Mouse (Mus musculus) midbrain, embryonic 13.5 days (tissue): ENCODE measurements around the gene Dlx4. TPM values are rescaled to one million over a fixed set of nuclear protein-coding genes. Genes with fewer than 3 reads are reported as not detected.
A peak's percentile ranks its signal among the peaks of the same experiment; 100 is the strongest.

Experiments
- ATAC-seq: fragments of 200-750 bp; cut with Nextera tagmentation; 2 replicates; pipeline ENCODE4 v1.8.0; 2017; ENCODE audit warnings: mild to moderate bottlenecking, moderate TSS enrichment, moderate library complexity
- H3K27ac ChIP-seq: fragments of 300-500 bp; sonication (generic); 2 replicates; pipeline ENCODE4 v1.5.1; 2015; ENCODE audit warnings: inconsistent platforms, mild to moderate bottlenecking, moderate library complexity
- H3K27me3 ChIP-seq: fragments of 300-500 bp; sonication (generic); 2 replicates; pipeline ENCODE4 v1.6.1; 2015; ENCODE audit warnings: mild to moderate bottlenecking, inconsistent platforms
- H3K36me3 ChIP-seq: fragments of 300-500 bp; sonication (generic); 2 replicates; pipeline ENCODE4 v1.6.1; 2015; ENCODE audit warnings: mild to moderate bottlenecking, inconsistent platforms
- H3K4me1 ChIP-seq: fragments of 300-500 bp; sonication (generic); replicated peaks from 2 replicates; pipeline ENCODE4 v1.6.1; 2015; ENCODE audit warnings: inconsistent platforms
- H3K4me2 ChIP-seq: fragments of 300-500 bp; sonication (generic); replicated peaks from 2 replicates; pipeline ENCODE4 v1.6.1; 2015; ENCODE audit warnings: moderate library complexity, mild to moderate bottlenecking, inconsistent platforms
- H3K4me3 ChIP-seq: fragments of 300-500 bp; sonication (generic); replicated peaks from 2 replicates; pipeline ENCODE4 v1.5.1; 2015; ENCODE audit warnings: mild to moderate bottlenecking, inconsistent platforms
- H3K9ac ChIP-seq: fragments of 300-500 bp; sonication (generic); replicated peaks from 2 replicates; pipeline ENCODE4 v1.6.1; 2015; ENCODE audit warnings: mild to moderate bottlenecking, inconsistent platforms
- H3K9me3 ChIP-seq: fragments of 300-500 bp; sonication (generic); 2 replicates; pipeline ENCODE4 v1.6.1; 2016; ENCODE audit warnings: mild to moderate bottlenecking, inconsistent platforms
- WGBS: fragments of 180-500 bp; shearing (Covaris S2); methylation state at CpG from one replicate; pipeline ENCODE4 v1.1.7; 2015; 5-methylcytosine and 5-hydroxymethylcytosine counted together
- polyA plus RNA-seq: library from polyadenylated mRNA; unstranded; fragments of >200 nt; fragmentation: Nextera tagmentation; extraction: Ambion mirVana; gene quantifications from 2 replicates; pipeline ENCODE4 v1.2.1, GENCODE M21; 2015

Gene Dlx4
- polyA plus RNA-seq, 1 experiment from 2014 or later, result not detected

- Histone ChIP-seq H3K9ac (no peak overlapping the region), H3K4me1 (peaks cover 28% of the 10 kb centered on the region), H3K27me3 (peaks cover 65% of the 10 kb centered on the region), H3K27ac (no peak overlapping the region), H3K36me3 (no peaks in the 10 kb centered on the region), H3K4me2 (0 out of 2 replicates have a peak overlapping the region, but pooled peaks have one; percentile 11), H3K4me3 (no peak overlapping the region), H3K9me3 (no peaks in the 10 kb centered on the region)
- no peak for ATAC-seq
- WGBS, result 5% methylated on average over 8 of the region's 8 CpGs
Measured at GRCm38 (mm10) chr11:95118505-95118904, 27.6 kb downstream of the Dlx4 start.

- Histone ChIP-seq H3K9me3 (no peaks in the 10 kb centered on the region), H3K27ac (no peak overlapping the region), H3K4me2 (no peak overlapping the region), H3K4me1 (peaks cover 28% of the 10 kb centered on the region), H3K27me3 (peaks cover 50% of the 10 kb centered on the region), H3K36me3 (no peaks in the 10 kb centered on the region), H3K9ac (no peak overlapping the region), H3K4me3 (no peak overlapping the region)
- peak; percentile 67 for ATAC-seq
- WGBS, result 3% methylated on average over 6 of the region's 6 CpGs
Measured at GRCm38 (mm10) chr11:95117030-95117429, 29.0 kb downstream of the Dlx4 start.

GRCm38 (mm10) chr11:95110081-95110480 lies 36.0 kb downstream of the Dlx4 start:
- H3K36me3 ChIP-seq, result no peaks in the 10 kb centered on the region
- H3K27ac ChIP-seq, result no peak overlapping the region
- no peak overlapping the region for H3K9ac ChIP-seq
- H3K27me3 ChIP-seq, result peaks cover 12% of the 10 kb centered on the region
- H3K4me3 ChIP-seq, result no peak overlapping the region
- no peaks in the 10 kb centered on the region for H3K9me3 ChIP-seq
- 88% methylated on average over 7 of the region's 7 CpGs for WGBS
- H3K4me2 ChIP-seq, result no peak overlapping the region
- no peak for ATAC-seq
- peaks cover 15% of the 10 kb centered on the region for H3K4me1 ChIP-seq

- Histone ChIP-seq H3K9ac (no peak overlapping the region), H3K27me3 (peaks cover 12% of the 10 kb centered on the region), H3K9me3 (no peaks in the 10 kb centered on the region), H3K4me1 (peaks cover 16% of the 10 kb centered on the region), H3K4me2 (no peak overlapping the region), H3K36me3 (no peaks in the 10 kb centered on the region), H3K27ac (no peak overlapping the region), H3K4me3 (no peak overlapping the region)
- WGBS, result 73% methylated on average over 2 of the region's 2 CpGs
- no peak for ATAC-seq
Measured at GRCm38 (mm10) chr11:95109000-95109399, 37.1 kb downstream of the Dlx4 start.

- Histone ChIP-seq H3K4me2 (peak overlapping the region; percentile 30; the same call in 1 of the 2 replicates), H3K36me3 (no peaks in the 10 kb centered on the region), H3K4me3 (no peak overlapping the region), H3K4me1 (peaks cover 16% of the 10 kb centered on the region), H3K27me3 (peaks cover 12% of the 10 kb centered on the region), H3K9me3 (no peaks in the 10 kb centered on the region), H3K27ac (0 out of 2 replicates have a peak overlapping the region, but pooled peaks have one; percentile 19), H3K9ac (no peak overlapping the region)
- 37% methylated on average over 23 of the region's 23 CpGs for WGBS
- ATAC-seq, result peak; percentile 67
Measured at GRCm38 (mm10) chr11:95106440-95107236, 39.4 kb downstream of the Dlx4 start.

- Histone ChIP-seq H3K27ac (no peak overlapping the region), H3K27me3 (peaks cover 12% of the 10 kb centered on the region), H3K36me3 (no peaks in the 10 kb centered on the region), H3K4me1 (peaks cover 16% of the 10 kb centered on the region), H3K4me2 (peak overlapping the region; percentile 39), H3K9ac (no peak overlapping the region), H3K9me3 (no peaks in the 10 kb centered on the region), H3K4me3 (0 out of 2 replicates have a peak overlapping the region, but pooled peaks have one; percentile 1)
- WGBS, result 5% methylated on average over 25 of the region's 25 CpGs
- no peak for ATAC-seq
Measured at GRCm38 (mm10) chr11:95105274-95105874, 40.7 kb downstream of the Dlx4 start.

- peaks cover 13% of the 10 kb centered on the region for H3K4me1 ChIP-seq
- H3K36me3 ChIP-seq, result no peaks in the 10 kb centered on the region
- H3K4me2 ChIP-seq, result no peak overlapping the region
- no peak overlapping the region for H3K9ac ChIP-seq
- 73% methylated on average over 6 of the region's 6 CpGs for WGBS
- H3K27ac ChIP-seq, result no peak overlapping the region
- ATAC-seq, result no peak
- peaks cover 17% of the 10 kb centered on the region for H3K27me3 ChIP-seq
- H3K4me3 ChIP-seq, result no peak overlapping the region
- no peaks in the 10 kb centered on the region for H3K9me3 ChIP-seq
Measured at GRCm38 (mm10) chr11:95104266-95104665, 41.8 kb downstream of the Dlx4 start.

GRCm38 (mm10) chr11:95102161-95102904 lies 43.7 kb downstream of the Dlx4 start:
- no peak overlapping the region for H3K9ac ChIP-seq
- WGBS, result 93% methylated on average over 19 of the region's 19 CpGs
- peaks cover 12% of the 10 kb centered on the region for H3K4me1 ChIP-seq
- H3K27ac ChIP-seq, result no peak overlapping the region
- ATAC-seq, result no peak
- H3K4me2 ChIP-seq, result no peak overlapping the region
- H3K36me3 ChIP-seq, result no peaks in the 10 kb centered on the region
- H3K4me3 ChIP-seq, result no peak overlapping the region
- no peaks in the 10 kb centered on the region for H3K9me3 ChIP-seq
- peaks cover 17% of the 10 kb centered on the region for H3K27me3 ChIP-seq

- H3K9ac ChIP-seq, result no peak overlapping the region
- WGBS, result 29% methylated on average over 16 of the region's 16 CpGs
- H3K36me3 ChIP-seq, result no peaks in the 10 kb centered on the region
- no peak overlapping the region for H3K27ac ChIP-seq
- H3K9me3 ChIP-seq, result no peaks in the 10 kb centered on the region
- H3K27me3 ChIP-seq, result peaks cover 13% of the 10 kb centered on the region
- H3K4me3 ChIP-seq, result no peak overlapping the region
- no peak overlapping the region for H3K4me2 ChIP-seq
- ATAC-seq, result no peak
- peaks cover 16% of the 10 kb centered on the region for H3K4me1 ChIP-seq
Measured at GRCm38 (mm10) chr11:95101071-95101788, 44.8 kb downstream of the Dlx4 start.

GRCm38 (mm10) chr11:95100393-95100792 lies 45.7 kb downstream of the Dlx4 start:
- WGBS, result 37% methylated on average over 3 of the region's 3 CpGs
- Histone ChIP-seq H3K9me3 (no peaks in the 10 kb centered on the region), H3K36me3 (no peaks in the 10 kb centered on the region), H3K9ac (no peak overlapping the region), H3K27me3 (peaks cover 5% of the 10 kb centered on the region; the same call in 1 of the 2 replicates), H3K4me2 (no peak overlapping the region), H3K4me3 (no peak overlapping the region), H3K27ac (no peak overlapping the region), H3K4me1 (peaks cover 13% of the 10 kb centered on the region)
- ATAC-seq, result no peak

GRCm38 (mm10) chr11:95098346-95099095 lies 47.5 kb downstream of the Dlx4 start:
- Histone ChIP-seq H3K9me3 (no peaks in the 10 kb centered on the region), H3K27ac (no peak overlapping the region), H3K4me3 (no peak overlapping the region), H3K4me1 (peaks cover 9% of the 10 kb centered on the region; the same call in 1 of the 2 replicates), H3K27me3 (peaks cover 5% of the 10 kb centered on the region; the same call in 1 of the 2 replicates), H3K4me2 (no peak overlapping the region), H3K9ac (no peak overlapping the region), H3K36me3 (no peaks in the 10 kb centered on the region)
- no peak for ATAC-seq
- 72% methylated on average over 5 of the region's 5 CpGs for WGBS
